Mouse (Mus musculus) erythroblast, embryonic 14.5 days (primary cell): ENCODE data around the gene Oxld1.

Experiments
- GATA1 ChIP-seq: IDR thresholded peaks from 2 replicates; pipeline ENCODE4 v1.6.1; 2012; ENCODE audit warnings: low read length, inconsistent platforms, mixed read lengths
- TAL1 ChIP-seq: IDR thresholded peaks from 3 replicates; pipeline ENCODE4 v1.6.1; 2012; ENCODE audit warnings: low read length, inconsistent platforms, mixed read lengths

GRCm38 (mm10) chr11:120452246-120452645 lies 5.6 kb downstream of the Oxld1 start:
- TF ChIP-seq TAL1 (no peak), GATA1 (no peak)
